Comparison of ENCODE assay signal across 8 mouse cellular contexts in the genomic region with DNA sequence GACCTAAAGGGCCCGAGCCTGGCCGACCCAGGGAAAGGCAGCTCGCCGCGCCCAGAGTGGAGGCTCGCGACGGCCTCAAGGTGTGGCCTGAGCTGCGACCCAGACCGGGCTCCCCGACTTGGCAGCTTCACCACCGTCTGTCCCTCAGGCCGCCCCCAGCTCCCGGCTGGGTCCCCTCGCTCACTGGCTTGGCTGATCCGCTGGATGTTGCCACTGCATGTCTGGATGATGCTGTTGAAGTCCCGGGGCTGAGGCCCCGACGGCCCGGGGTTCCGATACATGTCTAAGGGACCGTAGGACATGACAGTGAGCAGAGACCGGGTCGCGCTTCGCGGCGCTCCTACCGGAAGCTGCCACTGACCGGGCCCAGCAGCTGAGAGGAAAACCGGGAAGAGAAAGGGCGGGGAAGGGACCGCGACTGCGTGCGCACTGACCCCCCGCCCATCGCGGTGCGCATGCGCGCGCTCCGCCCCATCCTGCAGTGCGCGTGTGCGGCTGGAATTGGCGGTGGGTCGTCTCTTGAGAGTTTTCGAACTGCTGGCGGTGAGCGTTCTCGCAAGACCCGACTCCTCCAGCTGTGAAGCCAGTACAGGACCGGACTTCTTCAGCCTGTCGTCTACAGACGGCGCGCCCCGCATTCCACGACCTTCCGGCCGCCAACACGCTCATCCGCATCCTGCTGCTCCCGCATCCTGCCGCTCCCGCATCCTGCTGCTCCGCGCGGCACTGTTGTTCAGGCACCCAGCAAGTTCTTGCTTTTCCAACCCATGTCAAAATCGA. TPM values are rescaled to one million over a fixed set of nuclear protein-coding genes. Genes with fewer than 3 reads are reported as not detected.
A peak's percentile ranks its signal among the peaks of the same experiment; 100 is the strongest.
DNase-seq lines count a peak whose midpoint lies in the region; ATAC-seq lines count a peak whose summit lies in the region.

A gene (minus strand): TSS at position 446 of the 780 bp plus-strand sequence.

- H3K4me2 ChIP-seq in hindbrain, embryonic 16.5 days (ENCODE audit: low read length) = peak within 1 kb of the TSS; percentile 95

- H3K27ac ChIP-seq in hindbrain, embryonic 16.5 days (ENCODE audit: low read depth, low read length) = peak within 1 kb of the TSS; percentile 76
- peak within 1 kb of the TSS; percentile 87 for H3K27ac ChIP-seq in macrophage

- peak within 1 kb of the TSS; percentile 91 for H3K9ac ChIP-seq in hindbrain, embryonic 16.5 days (ENCODE audit: low read depth, low read length)

- no peaks in the 10 kb centered on the region for H3K36me3 ChIP-seq in hindbrain, embryonic 16.5 days (ENCODE audit: control insufficient read depth, insufficient read depth, low read length)
- peaks cover 16% of the 10 kb centered on the region; the same call in 1 of the 2 replicates for H3K36me3 ChIP-seq in macrophage (ENCODE audit: inconsistent target)

- H3K27me3 ChIP-seq in hindbrain, embryonic 16.5 days (replicated peaks; ENCODE audit: control insufficient read depth, insufficient read depth, low read length) = no peaks in the 10 kb centered on the region

- ATAC-seq in hindbrain, embryonic 16.5 days = peak; percentile 97

- H3K79me2 ChIP-seq in macrophage (ENCODE audit: inconsistent target) = peaks cover 50% of the 10 kb centered on the region

- WGBS in hindbrain, embryonic 16.5 days = under 1% methylated on average over 71 of the region's 72 CpGs
- WGBS in macrophage (ENCODE audit: missing documents) = under 1% methylated on average over 68 of the region's 72 CpGs

- peak; percentile 73 for DNase-seq in T-cell, adult 2 months (ENCODE audit: low spot score)
- DNase-seq in cerebellum, postnatal 36 days = peak; percentile 87 to 90
- DNase-seq in gastrocnemius, adult 18-20 months (ENCODE audit: low spot score) = peak; percentile 88
- DNase-seq in left cerebral cortex, adult 18-20 months (ENCODE audit: low spot score in 2 of 2) = peak; percentile 87 to 89
- peak; percentile 91 for DNase-seq in right cerebral cortex, adult 18-20 months
- peak; percentile 53 for DNase-seq in urinary bladder, postnatal 10 days (ENCODE audit: low spot score)

- H3K4me3 ChIP-seq in hindbrain, embryonic 16.5 days (ENCODE audit: low read length) = peak within 1 kb of the TSS; percentile 100
- peak within 1 kb of the TSS; percentile 77 for H3K4me3 ChIP-seq in macrophage (ENCODE audit: inconsistent target)

- no peaks in the 10 kb centered on the region for H3K9me3 ChIP-seq in hindbrain, embryonic 16.5 days (ENCODE audit: control insufficient read depth, low read length)

- H3K4me1 ChIP-seq in hindbrain, embryonic 16.5 days (ENCODE audit: control insufficient read depth, insufficient read depth, low read depth, low read length) = peaks cover 19% of the 10 kb centered on the region

RNA-seq across cellular contexts. Expression of the gene that starts here (rescaled TPM):
- 10 to 100 TPM; 24.6 to 26.5 TPM for total RNA-seq in gastrocnemius, adult 18-20 months (2021)
- polyA plus RNA-seq in hindbrain, embryonic 16.5 days (2015; fragmentation: Nextera tagmentation; extraction: Ambion mirVana) = 151 and 156 TPM in 2 replicates
- total RNA-seq in left cerebral cortex, adult 18-20 months (2021) = 100 to 1,000 TPM; 106 to 111 TPM
- total RNA-seq in macrophage (2018; cell fraction: chromatin; rRNA removed) = 100 to 1,000 TPM in 24 of 26 experiments, 10 to 100 TPM in 2; 96.5 to 197 (median 127) TPM
- 10 to 100 TPM; 59.8 to 98.5 (median 80.8) TPM for total RNA-seq in macrophage (2018; cell fraction: cytosol; rRNA removed)
- 100 to 1,000 TPM in 21 of 26 experiments, 10 to 100 TPM in 5; 75.2 to 176 (median 116) TPM for total RNA-seq in macrophage (2018; cell fraction: nucleus; rRNA removed)
- 83.0 to 103 TPM (median 89.1 TPM) in 3 replicates for polyA plus RNA-seq in macrophage (2018)

Comparison
In these comparisons a context has a peak if more than half of its experiments do, and no peak if none do; other contexts are left out.
1. Peak in every context shown above with its lines: DNase-seq, ATAC-seq, H3K4me3 ChIP-seq and H3K27ac ChIP-seq.